Mouse (Mus musculus) liver, adult 2 months (tissue): ENCODE data around the gene Gm10272. TPM values are rescaled to one million over a fixed set of nuclear protein-coding genes. Genes with fewer than 3 reads are reported as not detected.
"Not testable (repeated sequence)": the region's sequence is repeated elsewhere in the genome, so short reads cannot be mapped to it uniquely, and the experiment has no call there.

ENCODE experiments used
- DNase-seq: peaks from one replicate; pipeline ENCODE4 v3.0.0-alpha.2; 2011; ENCODE audit warnings: low read depth, low spot score; ENCODE audit errors: extremely low read depth
- H3K27ac ChIP-seq: fragments of 200-500 bp; replicated peaks from 2 replicates; pipeline ENCODE4 v1.5.1; 2012; ENCODE audit warnings: low read depth, mild to moderate bottlenecking, control low read depth, inconsistent platforms, low read length; ENCODE audit not compliant: insufficient read depth
- H3K27me3 ChIP-seq: fragments of 200-500 bp; 2 replicates; pipeline ENCODE4 v1.6.1; 2012; ENCODE audit warnings: mild to moderate bottlenecking, moderate library complexity, low read length, inconsistent platforms; ENCODE audit not compliant: control insufficient read depth, insufficient read depth
- H3K36me3 ChIP-seq: fragments of 200-500 bp; 2 replicates; pipeline ENCODE4 v1.6.1; 2012; ENCODE audit warnings: low read length, inconsistent platforms; ENCODE audit not compliant: control insufficient read depth, insufficient read depth
- H3K4me1 ChIP-seq: fragments of 200-500 bp; 2 replicates; pipeline ENCODE4 v1.6.1; 2011; ENCODE audit warnings: low read length; ENCODE audit not compliant: control insufficient read depth, insufficient read depth
- H3K4me3 ChIP-seq: fragments of 200-500 bp; 2 replicates; pipeline ENCODE4 v1.5.1; 2011; ENCODE audit warnings: low read depth, mild to moderate bottlenecking, control low read depth, low read length, moderate library complexity; ENCODE audit not compliant: insufficient read depth
- H3K79me2 ChIP-seq: fragments of 200-500 bp; 2 replicates; pipeline ENCODE4 v1.6.1; 2012; ENCODE audit warnings: inconsistent platforms, mild to moderate bottlenecking, low read length, moderate library complexity; ENCODE audit not compliant: control insufficient read depth, insufficient read depth
- H3K9ac ChIP-seq: fragments of 200-500 bp; 2 replicates; pipeline ENCODE4 v1.6.1; 2012; ENCODE audit warnings: low read depth, mild to moderate bottlenecking, control low read depth, inconsistent platforms, low read length
- CTCF ChIP-seq: fragments of 200-500 bp; IDR thresholded peaks from 2 replicates; pipeline ENCODE4 v1.5.1; 2011; ENCODE audit warnings: low read depth, low read length, control low read depth
- POLR2A ChIP-seq: fragments of 200-500 bp; IDR thresholded peaks from 2 replicates; pipeline ENCODE4 v1.6.1; 2011; ENCODE audit warnings: low read length, control low read depth; ENCODE audit not compliant: insufficient read depth; ENCODE audit errors: extremely low read depth
- WGBS: fragments of 180-500 bp; shearing (Covaris S2); methylation state at CpG from one replicate; pipeline ENCODE4 v1.1.7; 2018; 5-methylcytosine and 5-hydroxymethylcytosine counted together
- polyA plus RNA-seq: library from polyadenylated mRNA; depleted of rRNA; stranded (reverse); fragments of >200 nt; gene quantifications from 2 replicates; pipeline ENCODE4 v1.2.3, GENCODE M21; 2012
- total RNA-seq: library from RNA; depleted of rRNA; stranded (reverse); fragments of >200 nt; gene quantifications from 2 replicates; pipeline ENCODE4 v1.2.3, GENCODE M21; 2014

The Gm10272 gene
- total and polyA plus RNA-seq, 2 experiments = not detected

GRCm38 (mm10) chr10:77735928-77736327 lies 29.5 kb downstream of the Gm10272 start:
- Histone ChIP-seq H3K4me3 (no peak overlapping the region), H3K4me1 (no peaks in the 10 kb centered on the region), H3K9ac (no peak overlapping the region), H3K36me3 (no peaks in the 10 kb centered on the region), H3K79me2 (no peaks in the 10 kb centered on the region), H3K27me3 (no peaks in the 10 kb centered on the region), H3K27ac (no peak overlapping the region)
- 100% methylated on average over 1 of the region's 1 CpGs for WGBS
- DNase-seq = no peak
- TF ChIP-seq POLR2A = no peak
- TF ChIP-seq CTCF = no peak

GRCm38 (mm10) chr10:77738929-77739328 lies 32.5 kb downstream of the Gm10272 start:
- TF ChIP-seq CTCF (no peak), POLR2A (no peak)

GRCm38 (mm10) chr10:77741924-77742688 lies 35.7 kb downstream of the Gm10272 start, which contains the start of gene Gm18596:
Gene Gm18596, minus strand, starts transcription at chr10:77742638.
- not testable (repeated sequence) for H3K36me3 ChIP-seq, H3K27ac ChIP-seq, H3K4me3 ChIP-seq, H3K9ac ChIP-seq, H3K27me3 ChIP-seq, H3K79me2 ChIP-seq, H3K4me1 ChIP-seq, DNase-seq
- WGBS = 67% methylated on average over 5 of the region's 5 CpGs

More at GRCm38 (mm10) chr10:77738929-77739328, 32.5 kb downstream of the Gm10272 start:
- Histone ChIP-seq H3K4me1 (no peaks in the 10 kb centered on the region), H3K4me3 (no peak overlapping the region), H3K27me3 (no peaks in the 10 kb centered on the region), H3K79me2 (no peaks in the 10 kb centered on the region), H3K27ac (no peak overlapping the region), H3K36me3 (no peaks in the 10 kb centered on the region), H3K9ac (no peak overlapping the region)
- 75% methylated on average over 4 of the region's 4 CpGs for WGBS
- DNase-seq = no peak

- not testable (repeated sequence) for H3K9ac ChIP-seq, H3K4me1 ChIP-seq, H3K4me3 ChIP-seq, H3K27ac ChIP-seq, H3K36me3 ChIP-seq, H3K79me2 ChIP-seq, H3K27me3 ChIP-seq
- 58% methylated on average over 1 of the region's 1 CpGs for WGBS
- DNase-seq = peak; percentile 5
Observed at GRCm38 (mm10) chr10:77750686-77751085, 44.3 kb downstream of the Gm10272 start.

GRCm38 (mm10) chr10:77751254-77751653 lies 44.8 kb downstream of the Gm10272 start, which contains the start of gene Gm9736:
Gene Gm9736, minus strand, starts transcription at chr10:77751354.
- 67% methylated on average over 1 of the region's 1 CpGs for WGBS
- not testable (repeated sequence) for H3K79me2 ChIP-seq, H3K4me3 ChIP-seq, H3K4me1 ChIP-seq, H3K36me3 ChIP-seq, H3K27ac ChIP-seq, H3K27me3 ChIP-seq, DNase-seq, H3K9ac ChIP-seq

GRCm38 (mm10) chr10:77752312-77752711 lies 45.9 kb downstream of the Gm10272 start:
- not testable (repeated sequence) for H3K9ac ChIP-seq, H3K79me2 ChIP-seq, DNase-seq, H3K27me3 ChIP-seq, H3K4me3 ChIP-seq, H3K27ac ChIP-seq, H3K36me3 ChIP-seq, H3K4me1 ChIP-seq
- TF ChIP-seq CTCF = peak; percentile 20; the same call in 1 of the 2 replicates
- 67% methylated on average over 3 of the region's 3 CpGs for WGBS
